Mouse (Mus musculus): ENCODE measurements around the gene Thsd7a. TPM values are rescaled to one million over a fixed set of nuclear protein-coding genes. Genes with fewer than 3 reads are reported as not detected.

Gene Thsd7a
- polyA plus RNA-seq, 1 experiment from 2014 or later = 0.24 TPM

GRCm38 (mm10) chr6:12551176-12551575 lies 198.0 kb downstream of the Thsd7a start:
- 63% methylated on average over 3 of the region's 3 CpGs for WGBS (ENCODE audit: insufficient replicate concordance)
- no peak overlapping the region for H3K4me2 ChIP-seq (ENCODE audit: low read depth, low read length)
- H3K9ac ChIP-seq (ENCODE audit: low read depth, low read length) = no peak overlapping the region
- no peaks in the 10 kb centered on the region for H3K27me3 ChIP-seq (ENCODE audit: control insufficient read depth, insufficient read depth, low read depth, low read length)
- H3K4me1 ChIP-seq (ENCODE audit: control insufficient read depth, low read depth, low read length) = no peaks in the 10 kb centered on the region
- no peaks in the 10 kb centered on the region for H3K9me3 ChIP-seq (replicated peaks; ENCODE audit: control insufficient read depth, low read length)
- no peak overlapping the region for H3K4me3 ChIP-seq (ENCODE audit: low read depth, low read length)
- H3K36me3 ChIP-seq (ENCODE audit: control insufficient read depth, insufficient read depth) = no peaks in the 10 kb centered on the region
- H3K27ac ChIP-seq (ENCODE audit: low read length) = no peak overlapping the region
- no peak for ATAC-seq (ENCODE audit: low read depth)

GRCm38 (mm10) chr6:12550054-12550655 lies 199.1 kb downstream of the Thsd7a start:
- no peaks in the 10 kb centered on the region for H3K27me3 ChIP-seq (ENCODE audit: control insufficient read depth, insufficient read depth, low read depth, low read length)
- 42% methylated on average over 4 of the region's 4 CpGs for WGBS (ENCODE audit: insufficient replicate concordance)
- H3K27ac ChIP-seq (ENCODE audit: low read length) = no peak overlapping the region
- no peaks in the 10 kb centered on the region for H3K4me1 ChIP-seq (ENCODE audit: control insufficient read depth, low read depth, low read length)
- no peaks in the 10 kb centered on the region for H3K36me3 ChIP-seq (ENCODE audit: control insufficient read depth, insufficient read depth)
- H3K9ac ChIP-seq (ENCODE audit: low read depth, low read length) = no peak overlapping the region
- no peak overlapping the region for H3K4me3 ChIP-seq (ENCODE audit: low read depth, low read length)
- H3K9me3 ChIP-seq (replicated peaks; ENCODE audit: control insufficient read depth, low read length) = no peaks in the 10 kb centered on the region
- ATAC-seq (ENCODE audit: low read depth) = no peak
- no peak overlapping the region for H3K4me2 ChIP-seq (ENCODE audit: low read depth, low read length)

GRCm38 (mm10) chr6:12544096-12544495 lies 205.1 kb downstream of the Thsd7a start:
- Histone ChIP-seq H3K4me1 (ENCODE audit: control insufficient read depth, low read depth, low read length) (no peaks in the 10 kb centered on the region), H3K9me3 (replicated peaks; ENCODE audit: control insufficient read depth, low read length) (no peaks in the 10 kb centered on the region), H3K27ac (ENCODE audit: low read length) (no peak overlapping the region), H3K9ac (ENCODE audit: low read depth, low read length) (no peak overlapping the region), H3K4me2 (ENCODE audit: low read depth, low read length) (no peak overlapping the region), H3K27me3 (ENCODE audit: control insufficient read depth, insufficient read depth, low read depth, low read length) (no peaks in the 10 kb centered on the region), H3K36me3 (ENCODE audit: control insufficient read depth, insufficient read depth) (no peaks in the 10 kb centered on the region), H3K4me3 (ENCODE audit: low read depth, low read length) (no peak overlapping the region)
- 28% methylated on average over 5 of the region's 5 CpGs for WGBS (ENCODE audit: insufficient replicate concordance)
- ATAC-seq (ENCODE audit: low read depth) = no peak

GRCm38 (mm10) chr6:12542496-12542895 lies 206.7 kb downstream of the Thsd7a start:
- Histone ChIP-seq H3K9ac (ENCODE audit: low read depth, low read length) (no peak overlapping the region), H3K9me3 (replicated peaks; ENCODE audit: control insufficient read depth, low read length) (no peaks in the 10 kb centered on the region), H3K4me3 (ENCODE audit: low read depth, low read length) (no peak overlapping the region), H3K36me3 (ENCODE audit: control insufficient read depth, insufficient read depth) (no peaks in the 10 kb centered on the region), H3K4me1 (ENCODE audit: control insufficient read depth, low read depth, low read length) (no peaks in the 10 kb centered on the region), H3K27me3 (ENCODE audit: control insufficient read depth, insufficient read depth, low read depth, low read length) (no peaks in the 10 kb centered on the region), H3K27ac (ENCODE audit: low read length) (no peak overlapping the region), H3K4me2 (ENCODE audit: low read depth, low read length) (no peak overlapping the region)
- ATAC-seq (ENCODE audit: low read depth) = no peak
- WGBS (ENCODE audit: insufficient replicate concordance) = 47% methylated on average over 3 of the region's 3 CpGs

- Histone ChIP-seq H3K27me3 (ENCODE audit: control insufficient read depth, insufficient read depth, low read depth, low read length) (no peaks in the 10 kb centered on the region), H3K36me3 (ENCODE audit: control insufficient read depth, insufficient read depth) (no peaks in the 10 kb centered on the region), H3K9ac (ENCODE audit: low read depth, low read length) (no peak overlapping the region), H3K4me3 (ENCODE audit: low read depth, low read length) (no peak overlapping the region), H3K9me3 (replicated peaks; ENCODE audit: control insufficient read depth, low read length) (no peaks in the 10 kb centered on the region), H3K4me2 (ENCODE audit: low read depth, low read length) (no peak overlapping the region), H3K27ac (ENCODE audit: low read length) (no peak overlapping the region), H3K4me1 (ENCODE audit: control insufficient read depth, low read depth, low read length) (no peaks in the 10 kb centered on the region)
- ATAC-seq (ENCODE audit: low read depth) = no peak
Measured at GRCm38 (mm10) chr6:12519121-12519520, 230.1 kb downstream of the Thsd7a start.

GRCm38 (mm10) chr6:12518283-12518903 lies 230.8 kb downstream of the Thsd7a start:
- Histone ChIP-seq H3K9ac (ENCODE audit: low read depth, low read length) (no peak overlapping the region), H3K27me3 (ENCODE audit: control insufficient read depth, insufficient read depth, low read depth, low read length) (no peaks in the 10 kb centered on the region), H3K27ac (ENCODE audit: low read length) (no peak overlapping the region), H3K4me3 (ENCODE audit: low read depth, low read length) (no peak overlapping the region), H3K4me1 (ENCODE audit: control insufficient read depth, low read depth, low read length) (no peaks in the 10 kb centered on the region), H3K4me2 (ENCODE audit: low read depth, low read length) (no peak overlapping the region), H3K36me3 (ENCODE audit: control insufficient read depth, insufficient read depth) (no peaks in the 10 kb centered on the region), H3K9me3 (replicated peaks; ENCODE audit: control insufficient read depth, low read length) (no peaks in the 10 kb centered on the region)
- ATAC-seq (ENCODE audit: low read depth) = no peak
- 77% methylated on average over 9 of the region's 9 CpGs for WGBS (ENCODE audit: insufficient replicate concordance)

GRCm38 (mm10) chr6:12517726-12518125 lies 231.5 kb downstream of the Thsd7a start:
- no peaks in the 10 kb centered on the region for H3K9me3 ChIP-seq (replicated peaks; ENCODE audit: control insufficient read depth, low read length)
- no peak overlapping the region for H3K4me3 ChIP-seq (ENCODE audit: low read depth, low read length)
- H3K9ac ChIP-seq (ENCODE audit: low read depth, low read length) = no peak overlapping the region
- H3K27ac ChIP-seq (ENCODE audit: low read length) = no peak overlapping the region
- H3K36me3 ChIP-seq (ENCODE audit: control insufficient read depth, insufficient read depth) = no peaks in the 10 kb centered on the region
- no peak for ATAC-seq (ENCODE audit: low read depth)
- H3K27me3 ChIP-seq (ENCODE audit: control insufficient read depth, insufficient read depth, low read depth, low read length) = no peaks in the 10 kb centered on the region
- no peaks in the 10 kb centered on the region for H3K4me1 ChIP-seq (ENCODE audit: control insufficient read depth, low read depth, low read length)
- H3K4me2 ChIP-seq (ENCODE audit: low read depth, low read length) = no peak overlapping the region

- WGBS (ENCODE audit: insufficient replicate concordance) = 57% methylated on average over 2 of the region's 2 CpGs
Measured at GRCm38 (mm10) chr6:12506877-12507276, 242.3 kb downstream of the Thsd7a start.

GRCm38 (mm10) chr6:12503867-12504266 lies 245.3 kb downstream of the Thsd7a start:
- no peak for ATAC-seq (ENCODE audit: low read depth)
- H3K4me1 ChIP-seq (ENCODE audit: control insufficient read depth, low read depth, low read length) = no peaks in the 10 kb centered on the region

More at GRCm38 (mm10) chr6:12506877-12507276, 242.3 kb downstream of the Thsd7a start:
- Histone ChIP-seq H3K36me3 (ENCODE audit: control insufficient read depth, insufficient read depth) (no peaks in the 10 kb centered on the region), H3K27me3 (ENCODE audit: control insufficient read depth, insufficient read depth, low read depth, low read length) (no peaks in the 10 kb centered on the region), H3K4me2 (ENCODE audit: low read depth, low read length) (no peak overlapping the region), H3K4me1 (ENCODE audit: control insufficient read depth, low read depth, low read length) (no peaks in the 10 kb centered on the region), H3K27ac (ENCODE audit: low read length) (no peak overlapping the region), H3K9ac (ENCODE audit: low read depth, low read length) (no peak overlapping the region), H3K4me3 (ENCODE audit: low read depth, low read length) (no peak overlapping the region), H3K9me3 (replicated peaks; ENCODE audit: control insufficient read depth, low read length) (no peaks in the 10 kb centered on the region)
- ATAC-seq (ENCODE audit: low read depth) = no peak

More at GRCm38 (mm10) chr6:12503867-12504266, 245.3 kb downstream of the Thsd7a start:
- Histone ChIP-seq H3K9me3 (replicated peaks; ENCODE audit: control insufficient read depth, low read length) (no peaks in the 10 kb centered on the region), H3K9ac (ENCODE audit: low read depth, low read length) (no peak overlapping the region), H3K27me3 (ENCODE audit: control insufficient read depth, insufficient read depth, low read depth, low read length) (no peaks in the 10 kb centered on the region), H3K36me3 (ENCODE audit: control insufficient read depth, insufficient read depth) (no peaks in the 10 kb centered on the region), H3K4me2 (ENCODE audit: low read depth, low read length) (no peak overlapping the region), H3K4me3 (ENCODE audit: low read depth, low read length) (no peak overlapping the region), H3K27ac (ENCODE audit: low read length) (no peak overlapping the region)
- 66% methylated on average over 7 of the region's 7 CpGs for WGBS (ENCODE audit: insufficient replicate concordance)
